Mouse (Mus musculus) liver, embryonic 13.5 days (tissue): ENCODE data around the gene Sun2. TPM values are rescaled to one million over a fixed set of nuclear protein-coding genes. Genes with fewer than 3 reads are reported as not detected.
A peak's percentile ranks its signal among the peaks of the same experiment; 100 is the strongest.

Experiments
- ATAC-seq: fragments of 200-750 bp; cut with Nextera tagmentation; 2 replicates; pipeline ENCODE4 v1.8.0; 2017; ENCODE audit warnings: low read depth, mild to moderate bottlenecking, moderate number of reproducible peaks, moderate library complexity
- DNase-seq: peaks from one replicate; pipeline ENCODE4 v3.0.0; 2022
- H3K27ac ChIP-seq: fragments of 300-500 bp; sonication (generic); 2 replicates; pipeline ENCODE4 v1.5.1; 2015; ENCODE audit warnings: moderate library complexity, mild to moderate bottlenecking, inconsistent platforms
- H3K27me3 ChIP-seq: fragments of 300-500 bp; sonication (generic); 2 replicates; pipeline ENCODE4 v1.6.1; 2015; ENCODE audit warnings: mild to moderate bottlenecking, inconsistent platforms
- H3K36me3 ChIP-seq: fragments of 300-500 bp; sonication (generic); 2 replicates; pipeline ENCODE4 v1.6.1; 2015; ENCODE audit warnings: mild to moderate bottlenecking, inconsistent platforms
- H3K4me1 ChIP-seq: fragments of 300-500 bp; sonication (generic); replicated peaks from 2 replicates; pipeline ENCODE4 v1.6.1; 2015; ENCODE audit warnings: inconsistent platforms
- H3K4me2 ChIP-seq: fragments of 300-500 bp; sonication (generic); 2 replicates; pipeline ENCODE4 v1.6.1; 2015; ENCODE audit warnings: inconsistent platforms, mild to moderate bottlenecking, moderate library complexity
- H3K4me3 ChIP-seq: fragments of 300-500 bp; sonication (generic); replicated peaks from 2 replicates; pipeline ENCODE4 v1.5.1; 2015; ENCODE audit warnings: mild to moderate bottlenecking, inconsistent platforms
- H3K9ac ChIP-seq: fragments of 300-500 bp; sonication (generic); 2 replicates; pipeline ENCODE4 v1.6.1; 2015; ENCODE audit warnings: mild to moderate bottlenecking, inconsistent platforms
- H3K9me3 ChIP-seq: fragments of 300-500 bp; sonication (generic); replicated peaks from 2 replicates; pipeline ENCODE4 v1.6.1; 2016; ENCODE audit warnings: inconsistent platforms
- WGBS: fragments of 180-500 bp; shearing (Covaris S2); methylation state at CpG from one replicate; pipeline ENCODE4 v1.1.7; 2015; ENCODE audit not compliant: insufficient replicate concordance; 5-methylcytosine and 5-hydroxymethylcytosine counted together
- polyA plus RNA-seq: library from polyadenylated mRNA; unstranded; fragments of >200 nt; fragmentation: Nextera tagmentation; extraction: Ambion mirVana; gene quantifications from 2 replicates; pipeline ENCODE4 v1.2.1, GENCODE M21; 2015

Gene Sun2
- polyA plus RNA-seq, 1 experiment from 2014 or later: 1.5 TPM

DNA sequence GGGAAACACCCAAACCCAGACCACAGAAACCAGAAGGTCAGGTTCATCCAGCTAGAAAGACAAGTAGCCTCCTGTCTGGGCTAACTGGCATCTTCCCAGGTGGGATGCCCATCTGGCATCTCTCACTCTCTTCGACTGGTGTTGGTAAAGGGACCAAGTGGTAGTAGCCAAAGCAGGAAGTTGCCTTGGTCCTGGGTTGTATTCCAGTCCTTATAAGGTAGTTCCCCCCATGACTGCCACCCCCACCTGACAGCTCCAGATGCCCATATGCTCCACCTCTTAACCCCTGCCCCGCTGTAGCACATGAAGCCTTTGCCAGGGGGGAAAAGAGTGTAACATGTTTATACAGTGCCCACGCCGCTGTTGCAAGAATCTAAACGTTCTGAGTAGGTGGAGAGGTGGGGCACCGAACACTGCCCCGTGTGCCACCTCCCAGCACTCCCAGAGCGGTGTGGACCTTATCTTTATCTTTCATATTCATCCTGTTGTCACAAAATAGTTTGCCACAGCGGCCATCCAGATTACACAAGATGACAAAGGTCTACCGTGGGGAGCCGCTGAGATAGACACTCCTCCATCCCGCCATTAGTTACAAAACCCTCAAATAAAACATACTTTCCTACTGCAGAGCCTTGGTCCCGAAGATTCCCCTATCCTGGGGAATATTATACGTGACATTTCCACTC is 1.0 kb downstream of the Sun2 start:
- no peaks in the 10 kb centered on the region for H3K27me3 ChIP-seq

DNA sequence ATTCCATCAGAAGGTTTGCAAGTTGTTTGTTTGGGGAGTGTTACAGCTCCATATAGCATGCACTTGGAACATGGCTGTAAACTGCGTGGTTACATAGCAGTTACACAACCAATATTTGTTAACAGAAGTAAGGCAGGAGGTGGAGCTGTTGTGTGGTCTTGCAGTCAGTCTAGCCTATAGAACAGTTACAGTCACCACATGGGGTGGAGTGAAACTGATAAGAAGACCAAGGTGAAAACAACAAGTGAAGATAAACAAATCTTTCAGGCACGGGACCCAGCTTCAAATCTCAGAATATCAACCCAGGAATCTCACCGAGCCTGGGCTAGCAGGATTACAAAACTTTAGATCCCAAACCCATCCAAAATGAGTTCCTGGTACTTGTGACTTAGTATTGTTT is 1.6 kb downstream of the Sun2 start:
- ATAC-seq: no peak
- 31% methylated on average over 3 of the region's 3 CpGs for WGBS

More for the DNA sequence above, 1.0 kb downstream of the Sun2 start:
- Histone ChIP-seq H3K4me3 (peak overlapping the region; percentile 93), H3K36me3 (peaks cover 28% of the 10 kb centered on the region), H3K9me3 (no peaks in the 10 kb centered on the region), H3K9ac (peak overlapping the region; percentile 92), H3K4me1 (peaks cover 40% of the 10 kb centered on the region), H3K4me2 (peak overlapping the region; percentile 95), H3K27ac (peak overlapping the region; percentile 59; the same call in 1 of the 2 replicates)
- DNase-seq (no peak), ATAC-seq (no peak)
- WGBS: 7% methylated on average over 14 of the region's 14 CpGs

DNA sequence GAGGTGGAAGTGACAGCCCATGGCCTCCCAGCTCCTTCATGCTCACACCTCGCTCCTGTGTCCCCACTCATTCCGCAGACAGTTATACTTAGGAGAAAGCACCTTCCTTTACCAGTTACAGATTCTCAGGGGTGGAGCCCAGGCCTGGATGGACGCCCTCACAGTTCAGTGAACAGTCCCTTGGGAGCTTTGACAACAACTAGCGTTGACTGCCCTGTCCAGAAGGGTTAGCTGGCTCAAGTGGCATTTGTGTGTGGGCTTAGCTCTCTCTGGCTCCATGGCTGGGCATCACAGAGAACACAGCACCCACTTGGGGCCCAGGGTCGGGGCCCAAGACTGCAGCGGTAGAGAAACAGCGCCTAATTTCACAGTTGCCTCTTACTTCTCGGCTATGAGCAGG is 8.0 kb downstream of the Sun2 start:
- Histone ChIP-seq H3K4me3 (no peak overlapping the region), H3K9ac (no peak overlapping the region), H3K4me2 (no peak overlapping the region), H3K9me3 (no peaks in the 10 kb centered on the region), H3K36me3 (peaks cover 60% of the 10 kb centered on the region), H3K27ac (no peak overlapping the region), H3K4me1 (peaks cover 4% of the 10 kb centered on the region; the same call in 1 of the 2 replicates), H3K27me3 (no peaks in the 10 kb centered on the region)
- WGBS: 79% methylated on average over 8 of the region's 8 CpGs
- DNase-seq (no peak), ATAC-seq (no peak)

More for the DNA sequence above, 1.6 kb downstream of the Sun2 start:
- Histone ChIP-seq H3K4me1 (peaks cover 41% of the 10 kb centered on the region), H3K9ac (no peak overlapping the region), H3K36me3 (peaks cover 32% of the 10 kb centered on the region), H3K9me3 (no peaks in the 10 kb centered on the region), H3K4me3 (peak overlapping the region; percentile 93), H3K27ac (no peak overlapping the region), H3K27me3 (no peaks in the 10 kb centered on the region), H3K4me2 (peak overlapping the region; percentile 95)
- DNase-seq: no peak

DNA sequence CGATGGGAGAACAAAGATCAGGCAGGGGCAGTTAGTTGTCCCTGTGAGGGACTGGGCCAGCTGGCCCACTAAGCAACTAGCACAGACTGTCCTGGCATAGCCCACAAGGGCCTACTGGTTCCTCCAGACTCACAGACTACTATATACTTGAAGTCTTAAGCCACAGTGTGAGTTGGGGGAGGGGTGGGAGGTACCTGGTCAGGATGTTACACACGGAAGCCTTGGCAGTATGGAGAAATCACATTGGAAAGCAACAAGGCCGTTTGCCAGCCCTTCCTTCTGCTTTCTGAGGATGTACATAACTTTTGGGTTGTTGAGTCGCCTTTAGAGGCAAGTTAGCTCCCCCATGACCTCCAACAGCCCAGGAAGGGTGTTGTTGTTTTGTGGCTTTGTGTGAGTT is 8.7 kb downstream of the Sun2 start:
- Histone ChIP-seq H3K4me3 (no peak overlapping the region), H3K4me2 (no peak overlapping the region), H3K9ac (no peak overlapping the region), H3K27me3 (no peaks in the 10 kb centered on the region), H3K9me3 (no peaks in the 10 kb centered on the region), H3K4me1 (peaks cover 2% of the 10 kb centered on the region; the same call in 1 of the 2 replicates), H3K36me3 (peaks cover 62% of the 10 kb centered on the region), H3K27ac (no peak overlapping the region)
- DNase-seq (no peak), ATAC-seq (no peak)
- 56% methylated on average over 4 of the region's 4 CpGs for WGBS

DNA sequence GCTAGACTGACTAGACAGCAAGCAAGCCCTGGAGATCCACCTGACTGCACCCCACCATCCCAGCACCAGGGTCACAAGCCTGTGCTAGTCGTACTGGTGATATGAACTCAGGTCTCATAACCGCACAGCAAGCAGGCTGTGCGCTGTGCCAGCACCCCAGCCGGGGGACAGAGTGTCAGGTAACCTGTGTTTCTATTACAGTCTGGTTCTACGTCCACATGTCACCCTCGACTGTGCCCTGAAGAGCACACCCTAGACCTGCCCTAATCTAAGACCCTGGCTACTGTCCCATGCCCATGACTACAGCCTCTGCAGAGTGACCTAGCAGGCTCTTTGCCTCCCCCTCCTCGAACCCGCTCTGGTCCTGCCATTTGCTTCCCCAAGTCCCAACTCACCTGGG is 9.1 kb downstream of the Sun2 start:
- 88% methylated on average over 8 of the region's 8 CpGs for WGBS
- Histone ChIP-seq H3K4me1 (peaks cover 2% of the 10 kb centered on the region; the same call in 1 of the 2 replicates), H3K9ac (no peak overlapping the region), H3K4me2 (no peak overlapping the region), H3K27ac (no peak overlapping the region), H3K9me3 (no peaks in the 10 kb centered on the region), H3K36me3 (peaks cover 62% of the 10 kb centered on the region), H3K4me3 (no peak overlapping the region), H3K27me3 (no peaks in the 10 kb centered on the region)
- DNase-seq (no peak), ATAC-seq (no peak)

DNA sequence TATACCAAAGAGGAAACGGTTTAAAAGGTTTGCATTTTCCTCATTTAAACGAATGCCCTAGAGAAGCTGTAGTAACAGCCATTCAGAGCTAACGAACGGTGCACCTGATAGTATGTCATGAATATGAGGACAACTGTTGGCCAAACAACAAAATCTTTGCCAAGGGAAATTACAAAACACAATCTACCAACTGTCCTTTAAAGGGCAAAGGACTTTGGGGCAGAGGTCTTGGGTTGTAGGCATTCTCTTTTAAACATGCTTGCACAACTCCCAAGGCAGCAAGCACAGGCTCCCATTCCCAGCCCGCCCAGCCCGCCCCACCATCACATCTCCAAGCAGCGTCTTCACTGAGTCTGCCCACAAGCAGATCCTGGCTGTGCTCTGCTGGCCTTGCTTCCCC is 10.8 kb downstream of the Sun2 start:
- WGBS: 84% methylated on average over 7 of the region's 7 CpGs
- Histone ChIP-seq H3K27ac (no peak overlapping the region), H3K36me3 (peaks cover 62% of the 10 kb centered on the region), H3K4me3 (no peak overlapping the region), H3K4me2 (no peak overlapping the region), H3K9me3 (no peaks in the 10 kb centered on the region), H3K9ac (no peak overlapping the region), H3K27me3 (no peaks in the 10 kb centered on the region), H3K4me1 (peaks cover 2% of the 10 kb centered on the region; the same call in 1 of the 2 replicates)
- ATAC-seq (no peak), DNase-seq (no peak)

DNA sequence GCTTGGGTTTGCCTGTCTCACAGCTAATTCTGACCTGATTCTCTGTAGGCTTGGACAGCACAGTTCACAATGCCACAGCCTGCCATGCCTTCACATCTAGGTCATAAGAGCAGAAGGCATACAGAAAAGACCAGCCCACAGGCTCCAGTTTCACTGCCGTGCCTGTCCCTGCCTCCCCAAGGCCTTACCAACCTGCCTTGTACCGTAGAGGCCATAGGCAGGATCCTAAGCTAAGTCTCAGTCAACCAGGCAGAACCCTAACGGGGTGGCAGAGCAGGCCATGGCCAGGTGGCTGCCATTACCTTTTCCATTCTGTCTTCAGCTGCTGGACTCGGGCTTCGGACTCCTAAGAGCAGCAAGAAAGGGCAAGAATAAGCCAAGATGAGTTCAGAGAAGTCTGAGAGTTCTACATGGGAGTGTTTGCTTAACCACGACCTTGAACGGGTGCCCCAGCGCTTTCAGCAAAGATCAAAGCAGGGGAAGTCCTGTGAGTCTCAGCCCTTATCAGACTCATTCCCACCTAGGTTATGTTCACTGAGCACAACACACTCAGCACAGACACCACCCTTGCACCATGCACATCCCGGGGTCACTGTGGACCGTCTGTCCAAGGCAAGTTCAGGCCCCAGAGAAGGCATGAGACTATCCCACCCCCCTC is 13.5 kb downstream of the Sun2 start:
- H3K4me1 ChIP-seq: peaks cover 2% of the 10 kb centered on the region; the same call in 1 of the 2 replicates
- no peak overlapping the region for H3K27ac ChIP-seq
- ATAC-seq: no peak
- no peak overlapping the region for H3K4me3 ChIP-seq
- H3K4me2 ChIP-seq: no peak overlapping the region
- H3K9ac ChIP-seq: no peak overlapping the region
- H3K9me3 ChIP-seq: no peaks in the 10 kb centered on the region
- peaks cover 67% of the 10 kb centered on the region for H3K36me3 ChIP-seq
- no peaks in the 10 kb centered on the region for H3K27me3 ChIP-seq
- 70% methylated on average over 10 of the region's 10 CpGs for WGBS
- no peak for DNase-seq

DNA sequence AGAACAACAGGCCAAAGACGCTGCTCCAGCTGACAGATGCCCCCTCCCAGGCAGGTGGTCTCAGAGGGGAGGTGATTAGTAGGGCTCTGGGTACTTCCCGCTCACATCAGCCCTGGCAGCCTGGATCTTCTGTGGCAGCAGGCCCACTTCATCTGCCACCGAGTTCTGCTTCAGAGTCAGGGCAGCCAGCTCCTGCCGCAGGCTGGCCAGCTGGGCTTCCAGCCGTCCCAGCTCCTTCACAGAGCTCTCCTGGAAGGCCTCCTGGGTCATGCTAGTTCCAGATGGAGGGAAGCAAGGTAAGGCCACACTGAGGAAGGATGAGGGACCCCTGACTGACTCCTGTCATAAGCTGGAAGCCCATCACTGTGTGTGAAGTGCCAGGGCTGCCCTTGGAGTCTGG is 14.0 kb downstream of the Sun2 start:
- no peak overlapping the region for H3K27ac ChIP-seq
- 82% methylated on average over 5 of the region's 5 CpGs for WGBS
- H3K36me3 ChIP-seq: peaks cover 64% of the 10 kb centered on the region

DNA sequence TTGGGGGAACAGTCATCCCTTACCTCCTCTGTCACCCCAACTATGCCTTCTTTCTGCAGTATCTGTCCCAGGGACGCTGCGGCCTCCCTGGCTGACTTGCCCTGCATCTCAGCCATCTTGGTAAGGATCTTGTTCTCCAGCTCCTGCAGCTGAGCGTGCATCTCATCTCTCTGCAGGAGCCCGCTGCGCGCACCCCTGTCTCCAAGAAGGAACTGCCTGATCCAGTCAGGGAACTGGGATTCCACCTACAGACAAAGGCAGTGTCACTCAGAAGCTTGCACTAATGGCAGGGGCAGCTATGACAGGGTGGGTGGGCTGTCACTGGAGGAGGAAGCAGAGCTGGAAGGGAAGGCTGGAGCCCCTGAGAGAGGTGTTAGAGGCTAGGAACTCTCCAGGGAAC is 14.5 kb downstream of the Sun2 start:
- H3K27me3 ChIP-seq: no peaks in the 10 kb centered on the region

More for the DNA sequence above, 14.0 kb downstream of the Sun2 start:
- ATAC-seq: no peak
- H3K9me3 ChIP-seq: no peaks in the 10 kb centered on the region
- H3K4me3 ChIP-seq: no peak overlapping the region
- H3K9ac ChIP-seq: no peak overlapping the region
- H3K4me2 ChIP-seq: no peak overlapping the region
- H3K27me3 ChIP-seq: no peaks in the 10 kb centered on the region
- peaks cover 2% of the 10 kb centered on the region; the same call in 1 of the 2 replicates for H3K4me1 ChIP-seq
- no peak for DNase-seq

DNA sequence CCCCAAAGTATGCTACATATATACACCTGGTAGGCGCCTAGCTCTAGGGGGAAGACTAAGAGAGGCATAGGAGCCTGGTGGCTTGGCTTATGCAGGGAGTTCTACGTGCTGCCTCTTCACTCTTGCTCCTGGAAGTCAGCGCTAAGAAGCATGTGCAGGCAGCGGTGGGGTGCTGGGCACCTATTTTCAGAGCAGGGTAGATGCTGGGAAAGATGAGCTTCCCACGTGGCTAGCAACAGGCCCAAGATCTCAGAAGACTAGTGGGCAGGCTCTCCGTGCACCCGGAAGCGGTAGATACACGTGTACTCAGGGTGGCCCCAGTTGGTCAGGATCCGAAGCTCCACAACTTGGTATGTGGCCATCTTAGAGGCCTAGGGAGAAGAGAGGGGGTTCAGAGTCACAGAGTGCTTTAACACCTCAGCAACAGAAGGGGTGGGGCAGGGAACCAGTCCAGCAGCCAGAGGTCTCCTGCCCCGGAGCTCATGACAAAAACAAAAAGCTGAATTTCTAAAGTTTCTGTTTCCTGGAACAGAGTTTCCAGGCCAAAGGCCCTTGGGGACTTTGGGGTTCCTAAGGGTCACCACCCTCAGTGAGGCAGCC is 17.0 kb downstream of the Sun2 start:
- H3K9ac ChIP-seq: no peak overlapping the region
- peaks cover 72% of the 10 kb centered on the region for H3K36me3 ChIP-seq
- DNase-seq (no peak), ATAC-seq (no peak)
- no peak overlapping the region for H3K4me3 ChIP-seq
- H3K9me3 ChIP-seq: no peaks in the 10 kb centered on the region
- WGBS: 84% methylated on average over 11 of the region's 11 CpGs
- H3K27ac ChIP-seq: 0 out of 2 replicates have a peak overlapping the region, but pooled peaks have one; percentile 14
- H3K27me3 ChIP-seq: no peaks in the 10 kb centered on the region
- H3K4me2 ChIP-seq: no peak overlapping the region
- H3K4me1 ChIP-seq: peaks cover 2% of the 10 kb centered on the region; the same call in 1 of the 2 replicates

More for the DNA sequence above, 14.5 kb downstream of the Sun2 start:
- ATAC-seq (no peak), DNase-seq (no peak)
- Histone ChIP-seq H3K4me2 (no peak overlapping the region), H3K27ac (no peak overlapping the region), H3K9me3 (no peaks in the 10 kb centered on the region), H3K4me3 (no peak overlapping the region), H3K9ac (no peak overlapping the region), H3K4me1 (peaks cover 2% of the 10 kb centered on the region; the same call in 1 of the 2 replicates), H3K36me3 (peaks cover 59% of the 10 kb centered on the region)
- WGBS: 91% methylated on average over 6 of the region's 6 CpGs

DNA sequence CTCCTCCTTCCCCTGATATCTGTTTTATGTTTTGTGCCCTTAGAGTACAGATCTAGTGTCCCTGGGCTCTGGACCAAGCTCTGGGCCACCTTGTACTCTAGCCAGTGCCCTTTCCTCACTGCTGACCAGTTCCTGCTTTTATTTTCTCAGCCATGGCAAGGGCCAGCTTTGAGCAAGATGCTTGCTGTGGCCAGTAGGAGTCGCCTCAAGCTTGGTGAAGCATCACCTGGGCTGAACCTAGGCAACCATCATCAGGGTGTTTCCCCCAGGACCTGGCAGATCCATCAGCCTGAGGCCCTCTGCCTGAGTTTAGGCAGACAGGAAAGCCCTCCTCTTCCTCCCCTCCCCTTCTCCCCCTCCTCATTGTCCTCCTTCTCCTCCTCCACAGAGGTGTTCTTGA is 18.9 kb downstream of the Sun2 start:
- Histone ChIP-seq H3K9ac (no peak overlapping the region), H3K4me3 (no peak overlapping the region), H3K4me1 (0 out of 2 replicates have a peak, but pooled peaks cover 2% of the 10 kb centered on the region), H3K9me3 (no peaks in the 10 kb centered on the region), H3K27ac (no peak overlapping the region), H3K27me3 (no peaks in the 10 kb centered on the region), H3K36me3 (peaks cover 75% of the 10 kb centered on the region), H3K4me2 (no peak overlapping the region)
- DNase-seq: no peak
- WGBS: 33% methylated on average over 1 of the region's 1 CpGs
- ATAC-seq: no peak
